Mouse (Mus musculus) lung, postnatal 0 days (tissue): ENCODE data around the gene Prrc2b.

ENCODE experiments used
- CTCF ChIP-seq: IDR thresholded peaks from 2 replicates; pipeline ENCODE4 v1.5.1; 2016; ENCODE audit warnings: antibody characterized with exemption, mild to moderate bottlenecking
- EP300 ChIP-seq: IDR thresholded peaks from 2 replicates; pipeline ENCODE4 v1.6.1; 2016; ENCODE audit warnings: antibody characterized with exemption, mild to moderate bottlenecking, control low read depth

GRCm38 (mm10) chr2:32153041-32153790, 2.3 kb downstream of the Prrc2b start:
- TF ChIP-seq CTCF = no peak
- no peak for TF ChIP-seq EP300
